Mouse (Mus musculus): ENCODE measurements at regions not wholly inside any gene's neighbourhood (a gene's known extent, or its start where the extent isn't known, plus 50 kb on each side); places are given as distances from the start of the nearest gene placed in this dataset.
A peak's percentile ranks its signal among the peaks of the same experiment; 100 is the strongest.

DNA sequence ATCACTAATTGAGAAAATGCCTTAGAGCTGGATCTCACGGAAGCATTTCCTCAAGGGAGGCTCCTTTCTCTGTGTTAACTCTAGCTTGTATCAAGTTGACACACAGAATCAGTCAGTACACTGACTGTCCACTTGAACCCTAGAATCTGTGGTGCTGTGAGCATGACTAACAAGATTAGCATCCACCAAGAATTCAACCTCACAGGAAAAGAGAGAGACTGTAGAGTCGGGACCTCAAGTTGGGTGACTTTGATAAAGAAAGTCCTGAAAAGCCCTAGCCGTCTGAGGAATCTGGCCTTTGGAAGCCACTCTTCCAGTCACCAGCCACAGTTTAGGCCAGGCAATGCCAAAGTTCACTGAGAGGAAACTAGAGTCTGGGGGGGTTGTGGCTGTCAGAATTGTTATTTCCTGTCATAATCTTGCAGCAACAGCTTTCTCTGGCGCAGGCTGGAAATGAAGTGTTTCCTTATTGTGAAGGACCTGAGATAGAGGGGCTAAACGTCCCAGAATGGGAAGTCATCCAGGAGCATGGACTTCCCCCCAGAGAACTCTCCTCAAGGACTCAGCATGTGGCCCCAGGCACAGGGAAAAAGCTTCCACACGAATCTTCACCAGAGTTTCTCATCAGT is 97.9 kb downstream of the Irs2 start:
- intact Hi-C loops (cut with DNase I): no loop called here

DNA sequence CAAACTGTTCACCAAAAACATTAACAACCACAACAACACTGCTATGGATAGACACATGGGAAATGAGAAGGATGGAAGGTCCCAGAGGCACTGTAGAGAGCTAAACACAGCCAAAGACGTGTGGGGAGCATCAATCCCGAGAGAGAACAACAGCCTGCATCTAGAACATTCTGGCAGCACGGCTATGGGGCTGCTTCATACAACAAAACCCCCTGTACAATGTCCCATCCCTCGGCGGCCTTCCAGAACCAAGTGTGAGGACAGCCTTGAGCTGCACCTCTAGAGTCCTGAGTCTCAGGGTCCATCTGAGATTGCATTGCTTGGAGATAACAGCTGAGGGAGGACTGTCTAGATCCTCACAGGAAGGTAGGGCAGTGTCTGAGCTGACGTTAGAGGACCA is 99.1 kb downstream of the Irs2 start:
- DNase-seq (ENCODE audit: extremely low spot score in 1 of 2, low spot score in 2 of 2): no peak
- intact Hi-C loops (cut with DNase I): no loop called here

More for the DNA sequence above, 97.9 kb downstream of the Irs2 start:
- DNase-seq (ENCODE audit: extremely low spot score in 1 of 2, low spot score in 2 of 2): peak in 1 of 2 experiments; percentile 27

DNA sequence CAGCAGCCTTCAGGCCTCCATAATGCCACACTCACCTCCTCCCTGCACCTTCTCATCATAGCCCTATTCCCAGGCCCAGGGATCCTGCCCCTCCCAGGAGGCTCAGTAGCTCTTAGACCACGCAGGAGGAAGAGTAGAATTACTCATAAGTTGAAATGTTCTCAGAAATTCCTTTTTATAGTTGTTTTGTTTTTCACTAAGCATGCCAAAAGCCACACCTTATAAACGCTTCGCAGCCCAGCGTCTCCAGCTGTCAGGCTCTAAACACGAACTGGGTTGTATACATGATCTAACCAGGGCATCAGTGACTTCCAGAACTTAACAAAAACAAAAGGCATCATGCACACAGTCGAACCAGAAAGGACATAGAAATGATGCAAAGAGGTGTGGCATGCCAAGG is 101.9 kb downstream of the Irs2 start:
- DNase-seq (ENCODE audit: extremely low spot score in 1 of 2, low spot score in 2 of 2): no peak
- intact Hi-C loops (cut with DNase I): no loop called here

DNA sequence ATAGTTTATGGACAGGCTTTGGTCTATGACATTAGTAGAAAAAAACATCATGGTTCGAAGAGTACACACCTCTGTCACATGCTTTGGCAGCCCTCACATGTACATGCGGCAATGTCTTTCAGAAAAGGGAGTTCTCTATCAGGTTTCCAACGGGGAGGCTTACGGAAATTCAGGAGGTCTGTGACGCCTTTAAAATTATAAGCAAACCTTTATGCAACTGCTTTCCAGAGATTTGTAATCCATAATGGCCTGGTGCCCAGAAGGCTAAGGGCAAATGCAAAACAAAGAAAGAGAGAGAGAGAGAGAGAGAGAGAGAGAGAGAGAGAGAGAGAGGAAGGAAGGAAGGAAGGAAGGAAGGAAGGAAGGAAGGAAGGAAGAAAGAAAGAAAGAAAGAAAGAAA is 102.5 kb downstream of the Irs2 start:
- DNase-seq (ENCODE audit: extremely low spot score in 1 of 2, low spot score in 2 of 2): no peak
- intact Hi-C loops (cut with DNase I): no loop called here

- intact Hi-C loops (cut with DNase I): no loop called here
Observed at GRCm38 (mm10) chr8:10903957-10904356, 104.3 kb downstream of the Irs2 start.

DNA sequence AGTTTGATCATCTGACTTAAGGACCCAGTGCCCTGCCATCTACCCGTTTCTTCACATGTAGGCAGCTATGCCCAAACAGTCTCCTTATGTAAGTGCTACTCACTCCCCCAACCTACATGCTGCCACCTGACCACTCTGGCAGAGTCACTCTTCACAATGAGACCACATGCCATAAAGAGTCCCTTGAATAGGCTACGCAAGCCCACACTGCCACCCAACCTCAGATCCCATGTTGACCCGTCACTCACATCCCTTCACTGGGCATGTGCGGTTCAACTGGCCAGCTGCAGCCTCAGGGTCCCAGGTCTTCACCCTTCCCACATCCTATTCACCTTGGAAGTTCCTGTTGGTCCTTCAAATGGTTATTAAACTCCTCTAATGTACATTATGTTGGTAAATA is 106.3 kb downstream of the Irs2 start:
- intact Hi-C loops (cut with DNase I): no loop called here
- no peak for DNase-seq (ENCODE audit: extremely low spot score in 1 of 2, low spot score in 2 of 2)

More at GRCm38 (mm10) chr8:10903957-10904356, 104.3 kb downstream of the Irs2 start:
- DNase-seq (ENCODE audit: extremely low spot score in 1 of 2, low spot score in 2 of 2): no peak

GRCm38 (mm10) chr8:10901014-10901413 is 107.2 kb downstream of the Irs2 start:
- DNase-seq (ENCODE audit: extremely low spot score in 1 of 2, low spot score in 2 of 2): peak in 1 of 2 experiments; percentile 31
- intact Hi-C loops (cut with DNase I): no loop called here

DNA sequence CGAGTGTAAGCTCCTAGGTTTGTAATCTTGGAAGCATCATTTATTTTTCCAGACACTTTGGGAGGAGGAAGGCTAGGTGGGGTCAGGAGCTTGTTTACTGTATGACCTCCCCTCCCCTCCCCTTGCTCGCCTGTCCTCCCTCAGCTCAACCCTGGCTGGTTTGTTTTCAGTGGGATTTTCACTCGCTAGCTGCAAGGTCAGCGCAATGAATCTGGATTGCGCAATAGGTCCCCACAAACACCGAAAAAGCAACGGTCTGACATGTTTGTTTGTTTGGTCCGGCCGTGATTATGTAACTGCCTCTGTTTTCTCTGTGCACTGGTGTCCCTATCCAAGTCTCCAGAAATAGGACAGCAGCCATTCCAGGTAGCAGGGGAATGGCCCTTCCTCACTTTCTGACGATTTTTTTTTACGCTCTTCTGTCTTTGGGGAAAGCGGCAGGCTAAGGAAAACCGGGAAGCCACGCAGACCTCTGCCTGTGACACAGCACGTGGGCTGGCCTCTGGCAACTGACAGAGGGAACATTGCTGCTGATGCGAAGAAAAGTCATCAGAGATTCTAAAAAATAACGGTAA is 108.6 kb downstream of the Irs2 start:
- intact Hi-C loops (cut with DNase I): no loop called here
- no peak for DNase-seq (ENCODE audit: extremely low spot score in 1 of 2, low spot score in 2 of 2)

- peak; percentile 11 to 50 for DNase-seq (ENCODE audit: extremely low spot score in 1 of 2, low spot score in 2 of 2)
- intact Hi-C loops (cut with DNase I): no loop called here
Observed at GRCm38 (mm10) chr8:10898562-10899527, 109.4 kb downstream of the Irs2 start.

- intact Hi-C loops (cut with DNase I): no loop called here
- no peak for DNase-seq (ENCODE audit: extremely low spot score in 1 of 2, low spot score in 2 of 2)
Observed at GRCm38 (mm10) chr8:10897573-10897972, 110.7 kb downstream of the Irs2 start.

- no peak for DNase-seq (ENCODE audit: extremely low spot score in 1 of 2, low spot score in 2 of 2)
- intact Hi-C loops (cut with DNase I): no loop called here
Observed at GRCm38 (mm10) chr8:10895178-10895577, 113.1 kb downstream of the Irs2 start.

DNA sequence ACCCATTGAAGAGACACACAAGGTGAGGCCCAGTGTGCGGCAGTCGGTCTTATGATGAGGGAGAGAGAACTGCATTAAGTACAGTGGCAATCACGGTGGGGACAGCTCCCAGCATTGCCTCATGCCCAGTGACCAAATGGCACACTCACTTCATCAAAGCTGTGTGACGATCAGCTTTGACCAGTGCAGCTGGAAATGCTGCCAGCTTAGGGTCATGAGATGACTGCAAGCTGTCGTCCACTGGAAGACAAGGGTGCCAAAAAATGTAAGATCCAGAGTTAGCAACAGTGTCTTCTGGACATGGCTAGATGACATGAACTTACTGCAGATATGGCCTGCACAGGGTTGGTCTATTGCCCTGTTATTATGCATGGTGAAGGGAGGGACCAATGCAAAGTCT is 114.0 kb downstream of the Irs2 start:
- no peak for DNase-seq (ENCODE audit: extremely low spot score in 1 of 2, low spot score in 2 of 2)
- intact Hi-C loops (cut with DNase I): no loop called here

GRCm38 (mm10) chr8:10893709-10894108 is 114.5 kb downstream of the Irs2 start:
- intact Hi-C loops (cut with DNase I): no loop called here
- no peak for DNase-seq (ENCODE audit: extremely low spot score in 1 of 2, low spot score in 2 of 2)

DNA sequence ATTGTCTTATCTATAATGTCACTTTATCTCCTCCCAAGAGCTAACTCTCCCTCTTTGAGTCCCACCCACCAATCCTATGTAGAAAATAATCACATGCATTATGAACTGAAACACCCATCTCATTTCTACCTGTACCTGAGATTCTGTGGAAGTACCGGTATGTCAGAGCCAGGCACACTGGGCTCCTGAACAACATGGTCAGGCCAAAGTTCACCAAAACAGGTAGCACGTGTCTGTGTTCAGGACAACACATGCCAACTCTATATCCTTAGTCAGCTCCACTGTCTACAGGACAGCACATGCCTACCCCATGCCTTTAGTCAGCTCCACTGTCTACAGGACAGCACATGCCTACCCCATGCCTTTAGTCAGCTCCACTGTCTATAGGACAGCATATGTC is 116.4 kb downstream of the Irs2 start:
- DNase-seq (ENCODE audit: extremely low spot score in 1 of 2, low spot score in 2 of 2): no peak
- intact Hi-C loops (cut with DNase I): no loop called here

GRCm38 (mm10) chr8:10891440-10891839 is 116.8 kb downstream of the Irs2 start:
- intact Hi-C loops (cut with DNase I): no loop called here
- DNase-seq (ENCODE audit: extremely low spot score in 1 of 2, low spot score in 2 of 2): no peak

DNA sequence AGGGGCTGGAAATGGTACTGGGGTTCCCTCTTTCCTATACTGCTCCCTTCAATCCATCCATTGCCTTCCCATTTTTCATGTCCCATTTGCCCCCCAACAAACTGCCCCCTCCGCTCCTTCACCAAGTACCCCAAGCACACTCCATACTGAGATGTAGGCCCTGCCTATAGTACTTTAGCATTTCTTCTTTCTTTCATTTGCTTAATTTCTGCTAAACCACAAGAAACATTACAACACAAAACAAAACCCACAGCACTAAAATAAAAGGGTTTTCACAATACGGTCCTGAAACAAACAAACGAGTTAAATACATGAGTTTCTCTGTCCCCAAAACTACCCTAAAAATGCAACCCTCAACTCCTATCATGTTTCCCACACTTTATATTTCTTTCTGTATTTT is 122.8 kb downstream of the Irs2 start:
- intact Hi-C loops (cut with DNase I): no loop called here
- DNase-seq (ENCODE audit: extremely low spot score in 1 of 2, low spot score in 2 of 2): no peak

DNA sequence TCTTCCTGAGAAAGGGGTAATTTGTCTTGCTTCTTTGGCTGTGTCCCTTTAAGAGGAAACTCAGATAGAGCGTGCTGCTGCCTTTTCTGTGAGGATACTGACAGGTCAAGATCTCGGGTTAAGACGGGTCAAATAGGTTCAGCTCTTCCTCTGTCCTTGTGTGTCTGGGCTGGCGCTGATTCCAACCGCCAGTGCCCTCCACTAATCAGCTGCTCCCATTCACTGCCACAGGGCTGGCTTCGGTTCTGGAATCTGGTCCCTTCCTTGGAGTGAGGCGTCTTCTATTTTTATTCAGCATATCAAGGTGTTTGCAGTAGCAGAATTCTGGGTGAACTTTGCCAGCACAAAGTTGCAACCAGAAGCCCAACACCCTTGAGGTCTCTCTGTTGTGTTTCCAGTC is 124.8 kb downstream of the Irs2 start:
- intact Hi-C loops (cut with DNase I): no loop called here
- no peak for DNase-seq (ENCODE audit: extremely low spot score in 1 of 2, low spot score in 2 of 2)

DNA sequence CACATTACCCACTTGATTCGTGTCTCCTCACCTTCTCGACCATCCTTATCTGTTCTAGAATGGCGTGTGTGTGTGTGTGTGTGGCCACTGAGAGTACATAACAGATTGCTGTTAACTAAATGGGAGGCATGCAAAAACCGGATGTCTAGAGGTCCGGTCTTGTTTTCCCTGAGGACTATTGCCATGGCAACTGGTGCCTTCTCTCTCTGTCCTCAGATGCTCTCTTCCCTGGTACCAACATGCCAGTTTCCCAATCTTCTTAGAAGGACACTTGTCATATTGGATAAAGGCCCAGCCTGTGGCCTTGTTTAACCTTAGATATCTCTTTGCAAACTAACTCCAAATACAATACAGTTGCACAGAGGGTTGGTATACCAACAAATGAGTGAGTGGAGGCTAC is 125.9 kb downstream of the Irs2 start:
- DNase-seq (ENCODE audit: extremely low spot score in 1 of 2, low spot score in 2 of 2): no peak
- intact Hi-C loops (cut with DNase I): no loop called here

DNA sequence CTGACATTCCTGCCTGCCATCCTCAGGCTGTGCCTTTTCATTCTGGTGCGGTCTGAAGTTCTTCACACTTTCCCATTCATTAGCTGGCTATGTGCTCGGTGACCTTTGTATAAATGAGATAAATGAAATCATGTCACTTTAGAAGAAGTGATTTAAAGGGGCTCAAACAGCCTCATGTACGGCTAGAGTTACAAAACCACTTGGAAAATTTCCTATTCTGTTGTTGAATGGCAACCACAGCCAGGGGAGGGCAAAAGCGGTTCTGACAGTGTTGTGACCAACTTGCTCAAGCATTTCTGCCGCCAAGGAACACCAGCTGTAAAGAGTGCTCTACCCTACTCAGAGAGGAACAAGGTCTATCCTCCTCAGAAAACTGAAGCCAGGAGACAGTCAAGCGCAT is 128.4 kb downstream of the Irs2 start:
- intact Hi-C loops (cut with DNase I): no loop called here
- DNase-seq (ENCODE audit: extremely low spot score in 1 of 2, low spot score in 2 of 2): no peak

All from left cerebral cortex, postnatal 10 days (tissue).